Mouse (Mus musculus) ovary, postnatal 10 days (tissue): ENCODE results near the gene Gmnn.
"Not testable (repeated sequence)": the region's sequence is repeated elsewhere in the genome, so short reads cannot be mapped to it uniquely, and the experiment has no call there.

Experiments used
- DNase-seq: peaks from one replicate; pipeline ENCODE4 v3.0.0; 2022; ENCODE audit warnings: low spot score

Gene Gmnn

DNA sequence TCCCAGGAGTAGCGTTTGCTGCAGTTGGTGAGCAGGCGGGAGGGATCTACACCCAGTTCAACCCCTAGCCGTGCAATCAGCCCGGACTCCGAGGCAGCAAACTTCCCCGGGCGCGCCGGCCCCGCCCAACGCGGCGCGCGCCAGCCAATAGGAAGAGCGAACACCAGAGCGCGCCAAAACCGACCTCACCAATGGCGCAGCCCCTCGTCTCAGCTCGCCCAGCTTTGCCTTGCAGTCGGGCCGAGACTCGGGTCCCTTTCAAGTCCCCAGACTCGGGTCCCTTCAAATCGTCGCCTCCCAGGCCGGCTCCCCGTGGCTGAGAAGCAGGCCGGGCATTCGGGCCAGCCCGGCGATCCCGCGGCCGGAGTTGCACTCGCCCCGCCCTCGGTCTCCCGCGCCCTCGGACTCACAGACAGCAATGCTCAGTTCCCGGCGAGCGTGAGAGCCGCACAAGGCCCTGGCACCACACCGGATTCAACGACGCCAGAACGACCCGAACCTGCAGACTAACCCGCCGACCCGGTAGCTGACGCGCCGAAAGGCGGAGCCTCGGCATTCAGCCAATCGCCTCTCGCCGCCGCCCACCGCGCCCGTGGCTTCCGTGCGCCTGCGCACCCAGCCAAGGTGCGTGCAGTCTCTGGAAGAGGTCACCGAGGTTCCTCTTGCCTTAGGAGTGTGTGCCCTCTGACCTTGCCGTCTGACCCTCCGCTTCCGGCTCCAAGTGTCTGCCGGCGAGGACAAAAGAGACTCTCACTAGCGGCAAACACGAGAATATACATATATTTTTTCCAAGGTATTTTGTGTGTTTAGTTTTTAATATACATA lies at the start of gene Gmnn:
TSS of gene Gmnn (minus strand) at position 521 of the 825 bp plus-strand sequence.
- DNase-seq = peak; percentile 62

DNA sequence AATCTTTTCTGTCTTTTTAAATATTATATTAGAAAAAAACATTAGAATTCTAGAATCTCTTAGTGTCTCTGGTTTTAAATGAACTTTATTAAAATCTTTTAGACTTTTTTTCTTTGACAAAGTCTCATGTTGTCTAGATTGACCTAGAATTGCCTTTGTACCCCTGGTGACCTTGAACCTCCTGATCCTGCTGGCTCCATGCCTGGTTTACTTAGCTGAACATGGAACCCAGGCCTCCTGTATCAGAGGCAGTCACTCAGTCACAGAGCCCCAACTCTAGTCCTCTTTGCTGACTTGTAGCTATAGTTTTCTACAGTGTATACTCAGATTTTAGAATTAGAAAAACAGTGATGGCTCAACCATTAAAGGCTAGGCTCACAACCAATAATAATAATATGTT lies 44.4 kb upstream of the Gmnn start:
- no peak for DNase-seq

DNA sequence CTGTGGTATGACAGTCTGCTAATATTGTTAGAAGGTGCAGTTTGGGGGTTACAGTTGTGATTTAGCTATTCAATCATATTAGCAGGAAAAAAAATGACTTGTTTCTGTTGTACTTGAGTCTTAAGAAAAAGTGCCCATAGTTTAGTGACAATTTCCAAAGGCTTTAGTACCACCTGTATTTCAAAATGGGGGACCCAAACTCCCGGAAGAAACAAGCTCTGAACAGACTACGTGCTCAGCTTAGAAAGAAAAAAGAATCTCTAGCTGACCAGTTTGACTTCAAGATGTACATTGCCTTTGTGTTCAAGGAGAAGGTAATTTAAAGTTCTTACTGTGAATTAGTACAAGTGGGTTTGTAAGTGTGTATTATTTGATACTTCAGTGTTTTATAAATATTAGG lies 41.5 kb upstream of the Gmnn start:
- DNase-seq = no peak

DNA sequence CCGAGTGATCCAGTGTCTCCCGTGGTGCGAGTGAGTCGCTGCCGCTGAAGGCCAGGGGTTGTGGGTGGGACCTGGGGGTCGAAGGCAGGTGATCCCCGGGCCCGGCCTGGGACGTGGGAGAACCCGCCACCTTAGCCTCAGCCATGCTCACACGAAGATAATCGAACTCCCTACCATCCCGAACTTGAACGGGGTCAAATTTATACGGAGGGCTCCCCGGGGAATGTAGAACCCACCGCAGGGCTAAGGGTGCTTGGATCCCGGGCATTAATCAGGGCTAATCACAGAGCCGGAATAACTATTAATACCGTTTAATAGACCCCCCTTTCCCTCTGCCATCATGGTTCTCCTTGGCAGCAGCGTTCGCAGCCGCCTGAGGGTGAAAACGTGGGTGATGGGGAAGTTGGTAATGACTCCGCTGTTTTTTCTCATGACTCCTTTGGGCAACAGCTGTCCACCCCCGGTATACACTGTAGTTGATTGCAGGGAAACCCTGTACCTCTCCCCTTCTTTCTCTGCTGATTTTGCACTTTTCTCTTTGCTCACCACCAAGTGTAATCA lies 40.5 kb upstream of the Gmnn start:
- DNase-seq = peak; percentile 8

DNA sequence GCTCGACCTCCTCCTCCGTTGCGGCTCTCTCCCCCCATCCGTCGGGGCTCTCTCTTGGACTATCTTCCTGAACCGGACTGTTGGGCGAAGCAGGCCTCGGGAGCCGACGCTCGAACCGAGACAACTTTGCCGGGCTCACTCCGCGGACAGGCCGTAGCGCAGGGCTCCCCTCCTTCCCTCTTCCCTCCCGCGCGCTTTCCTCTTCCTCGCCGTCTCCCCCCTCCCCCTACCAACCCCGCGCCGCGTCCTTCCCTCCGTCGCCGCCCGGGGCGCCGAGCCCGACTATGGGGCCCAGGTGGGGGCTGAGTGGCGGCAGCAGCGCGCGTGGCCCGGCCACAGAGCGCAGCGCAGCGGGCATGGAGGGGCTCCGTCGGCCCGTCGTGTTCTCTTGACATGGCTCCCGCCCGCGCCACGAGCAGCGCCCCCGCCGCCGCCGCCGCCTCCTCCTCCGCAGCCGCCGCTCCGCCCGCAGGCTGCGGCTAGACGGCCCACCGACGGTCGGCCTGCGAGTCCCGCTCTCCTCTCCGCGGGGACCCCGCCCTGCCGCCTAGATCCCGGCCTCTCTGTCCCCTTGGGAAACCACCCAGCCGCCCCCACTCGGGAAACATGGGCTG lies 39.7 kb upstream of the Gmnn start, which contains the start of gene BC005537:
TSS of gene BC005537 (plus strand) at position 350 of the 614 bp plus-strand sequence.
- DNase-seq = peak; percentile 26

DNA sequence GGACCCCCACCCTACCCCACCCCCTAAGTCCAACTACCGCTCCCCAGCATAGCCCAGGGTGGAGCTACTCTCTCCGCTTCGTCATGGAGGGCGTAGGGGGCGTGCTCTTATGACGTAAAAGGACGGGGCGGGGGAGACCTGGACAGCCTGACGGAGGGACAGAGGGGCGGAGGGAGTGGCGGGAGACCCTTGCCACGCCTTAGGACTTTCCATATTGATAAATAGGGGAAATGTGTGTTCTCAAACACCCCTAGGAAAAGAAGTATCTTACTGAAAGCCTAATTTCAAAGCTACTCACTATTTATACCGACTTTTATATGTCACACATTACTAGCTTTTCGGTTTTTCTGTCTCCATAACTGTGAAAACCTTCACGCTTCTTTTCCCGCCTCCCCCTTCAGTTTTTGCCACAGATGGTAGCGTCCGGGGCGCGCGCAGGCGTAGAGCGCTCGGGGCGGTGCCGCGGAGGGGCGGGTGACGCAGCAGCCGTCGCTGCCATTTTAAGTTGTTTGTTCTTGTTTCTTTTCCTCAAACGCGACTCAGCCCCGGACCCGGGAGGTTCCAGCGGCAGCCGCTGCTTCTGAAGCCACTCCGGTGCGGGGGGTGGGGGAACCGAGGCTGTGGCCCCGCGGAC lies 39.1 kb upstream of the Gmnn start:
- DNase-seq = peak; percentile 97

DNA sequence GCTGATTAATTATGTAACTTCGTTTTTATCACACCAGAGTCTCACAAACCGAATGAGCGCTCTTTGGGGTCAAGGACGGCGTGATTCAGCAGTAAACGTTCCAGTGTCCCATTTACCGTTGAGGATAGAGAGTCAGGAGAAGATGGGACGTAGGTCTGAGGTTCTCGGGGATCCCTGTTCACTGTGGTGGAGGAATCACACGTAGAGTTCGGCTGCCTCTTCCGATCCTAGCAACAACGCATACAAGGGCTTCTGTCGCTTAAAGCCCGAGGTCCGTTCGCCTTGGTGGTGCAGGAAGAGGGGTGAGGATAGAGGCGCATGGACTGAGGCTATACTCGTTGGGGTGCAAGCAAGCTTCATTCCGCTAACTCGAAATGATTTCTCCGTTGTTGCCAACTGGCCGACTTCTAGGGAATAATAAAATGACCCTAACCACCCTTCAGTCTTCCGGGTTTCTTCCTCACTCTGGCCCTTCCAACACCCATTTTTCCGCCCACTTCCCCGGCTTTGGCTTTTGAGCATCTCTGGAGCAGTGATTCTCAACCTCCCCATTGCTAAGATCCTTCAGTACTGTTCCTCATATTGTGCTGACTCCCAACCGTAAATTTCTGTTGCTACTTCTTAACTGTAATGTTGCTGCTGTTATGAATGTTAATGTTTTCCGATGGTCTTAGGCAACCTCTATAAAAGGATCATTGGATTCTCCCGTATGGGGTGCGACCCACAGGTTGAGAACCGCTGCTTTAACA lies 38.4 kb upstream of the Gmnn start:
- peak; percentile 23 for DNase-seq

DNA sequence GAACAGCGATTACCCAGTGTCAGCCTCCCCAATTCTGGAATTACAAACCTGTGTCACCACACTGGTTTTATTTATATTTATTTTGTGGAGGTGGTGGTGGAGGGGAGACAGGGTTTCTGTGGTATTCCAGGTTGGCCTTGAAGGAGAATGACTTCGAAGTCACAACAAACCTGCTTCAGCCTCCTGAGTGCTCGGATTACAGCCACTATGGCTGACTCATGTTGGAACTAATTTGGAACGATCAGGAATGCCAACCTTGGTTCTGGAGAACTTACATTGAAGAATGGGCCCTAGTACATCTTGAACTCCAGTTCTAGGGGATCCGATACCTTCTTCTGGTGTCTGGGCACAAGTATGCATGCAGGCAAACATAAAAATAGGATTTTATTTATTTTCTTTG lies 37.7 kb upstream of the Gmnn start:
- DNase-seq = no peak

DNA sequence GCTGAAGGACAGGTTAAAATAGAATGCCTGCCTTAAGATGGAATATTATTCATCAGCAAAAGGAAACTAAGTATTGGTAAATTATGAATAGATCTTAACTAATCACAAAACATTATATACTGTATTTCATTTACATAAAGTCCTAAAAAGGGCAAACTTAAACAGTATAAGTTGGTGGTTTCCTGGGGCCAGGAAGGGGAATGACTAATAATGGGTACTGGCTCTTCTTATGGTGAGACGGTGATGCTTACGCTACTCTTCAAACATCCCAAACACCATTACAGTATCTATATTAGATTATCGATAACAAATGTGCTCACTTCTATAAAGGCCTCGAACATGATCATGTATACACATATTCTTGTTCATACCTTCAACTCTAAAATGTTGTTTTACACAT lies 37.0 kb upstream of the Gmnn start:
- DNase-seq = no peak

DNA sequence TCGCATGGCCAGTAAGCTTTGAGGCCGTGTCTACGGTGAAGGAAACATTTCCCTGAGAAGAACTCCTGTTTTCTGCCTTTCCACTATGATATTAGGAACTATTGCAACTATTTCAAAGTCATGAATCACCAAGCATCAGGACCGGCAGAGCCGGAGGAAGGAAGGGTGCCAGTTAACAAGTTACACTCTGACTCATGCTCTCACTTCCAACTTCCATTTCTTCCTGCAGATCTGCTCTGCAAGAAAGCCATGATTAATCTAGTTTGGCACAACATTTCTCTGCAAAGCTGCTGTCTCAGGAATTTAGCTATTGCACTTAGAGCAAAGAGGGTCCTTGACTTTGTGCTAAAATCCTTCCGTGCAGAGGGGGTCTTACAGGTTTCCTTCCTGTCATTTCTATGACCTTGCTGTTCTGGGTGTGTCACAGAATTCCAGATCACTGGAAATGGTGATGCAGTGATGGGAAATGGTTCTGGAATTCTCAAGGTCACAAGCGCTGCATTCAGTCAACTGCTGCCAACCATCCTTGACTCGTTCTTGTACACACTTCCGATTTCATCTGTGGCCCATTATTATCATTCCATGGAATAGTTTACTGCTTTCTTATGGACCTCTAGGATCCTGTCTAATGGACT lies 30.8 kb upstream of the Gmnn start:
- no peak for DNase-seq

DNA sequence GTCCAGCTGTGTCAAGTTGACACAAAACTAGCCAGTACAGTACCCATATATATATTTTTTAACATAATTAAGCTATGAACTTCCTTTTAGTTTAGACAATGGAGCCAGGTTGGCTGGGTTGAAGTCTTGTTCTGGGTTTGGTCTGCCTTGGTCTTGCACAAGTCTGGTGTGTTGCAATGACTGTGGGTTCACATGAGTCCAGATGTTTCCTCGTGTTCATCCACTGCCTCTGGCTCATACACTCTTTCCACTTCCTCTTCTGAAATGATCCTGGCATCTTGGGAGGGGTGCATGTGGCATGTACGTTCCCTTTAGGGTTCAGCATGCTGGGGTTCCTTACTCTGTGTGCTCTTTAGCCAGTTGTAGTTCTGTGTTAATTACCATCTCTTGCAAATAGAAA lies 29.6 kb upstream of the Gmnn start:
- no peak for DNase-seq

DNA sequence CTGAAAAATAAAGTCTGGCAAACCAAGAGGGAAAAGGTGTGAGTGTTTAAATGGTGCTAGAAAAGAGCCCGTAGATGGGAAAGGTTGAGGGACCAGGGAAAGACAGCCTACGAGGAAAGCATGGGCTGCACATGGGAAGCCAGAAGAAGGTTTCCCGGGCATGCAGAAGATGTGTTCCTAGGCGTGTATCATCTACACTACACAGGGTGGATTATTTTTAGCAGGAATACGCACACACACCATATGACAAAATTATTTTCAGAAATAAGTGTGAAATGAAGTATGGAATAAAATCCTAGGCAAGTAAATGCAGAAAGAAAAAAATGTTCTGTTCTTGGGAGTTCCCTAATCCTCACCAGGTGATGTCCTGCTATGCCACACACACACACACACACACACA lies 25.8 kb upstream of the Gmnn start:
- no peak for DNase-seq

DNA sequence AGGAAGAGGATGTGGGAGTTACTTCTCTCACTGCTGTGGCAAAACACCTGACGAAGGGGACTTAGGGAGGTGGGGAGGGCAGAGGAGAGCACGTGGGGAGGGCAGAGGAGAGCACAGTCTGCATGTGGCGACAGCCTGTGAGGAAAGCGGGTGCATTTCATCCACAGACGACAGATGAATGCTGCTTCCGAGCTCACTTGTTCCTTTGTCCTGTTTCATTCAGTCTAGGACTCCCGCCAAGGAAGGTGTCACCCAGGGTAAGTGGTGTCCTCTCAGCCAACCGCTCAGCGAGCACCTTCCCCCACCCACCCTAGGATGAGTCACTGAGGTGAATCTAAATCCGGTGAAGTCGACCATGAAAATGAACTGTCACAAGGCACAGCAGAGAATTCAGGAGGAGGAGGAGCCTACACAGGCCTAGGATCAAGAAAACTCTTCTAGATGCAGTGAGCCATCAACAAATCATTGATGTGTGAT lies 24.3 kb upstream of the Gmnn start:
- no peak for DNase-seq

DNA sequence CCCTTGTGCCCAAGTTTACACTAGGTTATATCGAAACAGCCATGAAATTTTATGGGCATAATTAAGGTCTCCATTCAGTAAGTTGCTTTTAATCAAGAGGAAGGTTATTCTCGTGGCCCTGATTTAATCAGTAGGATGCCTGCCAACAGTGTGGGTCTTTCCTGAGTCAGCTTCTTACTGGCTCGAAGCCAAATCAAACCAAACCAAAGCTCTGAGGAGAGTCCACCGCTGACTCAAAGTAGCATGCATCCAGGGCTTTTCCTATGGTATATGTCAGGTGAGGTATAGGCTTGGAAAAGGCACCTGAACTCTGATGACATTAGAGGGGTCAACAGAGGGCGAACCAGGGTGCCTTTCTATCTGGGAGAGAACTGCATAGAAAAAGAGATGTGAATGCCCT lies 20.2 kb upstream of the Gmnn start:
- no peak for DNase-seq

DNA sequence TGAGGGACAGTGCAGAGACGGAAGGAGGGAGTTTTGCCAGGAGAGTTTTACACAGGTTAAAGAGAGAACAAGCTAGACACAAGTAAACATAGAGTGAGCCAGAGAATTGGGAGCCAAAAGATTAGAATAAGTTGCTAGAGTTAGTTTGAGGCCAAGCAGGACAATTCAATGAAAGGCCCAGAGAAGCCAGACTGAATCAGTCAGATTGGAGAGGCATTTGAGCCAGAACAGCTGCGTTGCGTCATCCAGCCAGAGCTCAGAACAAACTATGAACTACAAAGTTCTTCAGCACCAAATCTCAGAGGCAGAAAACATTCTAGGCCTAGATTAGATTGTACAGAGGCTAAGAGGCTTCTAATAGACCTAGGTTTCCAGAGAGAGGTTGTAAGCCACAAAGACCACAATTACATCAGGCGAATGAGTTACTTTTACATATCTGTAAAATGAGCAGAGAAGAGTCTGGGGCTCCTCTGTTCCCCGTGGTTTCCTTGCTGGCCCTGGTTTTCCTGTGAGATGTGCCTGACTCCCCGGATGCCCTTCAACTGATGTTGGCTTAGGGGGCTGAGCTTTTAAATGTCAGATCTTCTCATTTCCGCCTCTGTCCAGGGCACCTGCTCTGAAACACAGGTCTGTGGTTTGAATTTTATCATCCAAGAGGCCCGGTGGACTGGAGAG lies 17.1 kb upstream of the Gmnn start:
- no peak for DNase-seq

DNA sequence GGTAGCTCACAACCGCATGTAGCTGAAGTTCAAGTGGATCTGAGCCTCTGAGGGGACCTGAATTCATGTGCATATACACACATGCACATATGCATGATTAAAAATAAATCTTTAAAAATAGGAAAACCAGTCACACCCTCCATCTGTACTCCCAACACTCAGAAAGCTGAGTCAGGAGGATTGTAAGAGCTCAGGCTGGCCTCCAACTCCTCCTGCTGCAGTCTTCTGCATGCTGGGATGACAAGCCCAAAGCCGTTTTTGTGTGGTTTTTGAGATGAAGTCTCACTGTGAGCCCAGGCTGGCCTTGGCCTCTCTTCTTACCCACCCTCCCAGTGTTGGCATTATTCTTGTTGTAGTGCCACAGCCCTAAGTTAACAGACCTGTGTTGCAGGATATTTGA lies 16.3 kb upstream of the Gmnn start:
- DNase-seq = no peak

DNA sequence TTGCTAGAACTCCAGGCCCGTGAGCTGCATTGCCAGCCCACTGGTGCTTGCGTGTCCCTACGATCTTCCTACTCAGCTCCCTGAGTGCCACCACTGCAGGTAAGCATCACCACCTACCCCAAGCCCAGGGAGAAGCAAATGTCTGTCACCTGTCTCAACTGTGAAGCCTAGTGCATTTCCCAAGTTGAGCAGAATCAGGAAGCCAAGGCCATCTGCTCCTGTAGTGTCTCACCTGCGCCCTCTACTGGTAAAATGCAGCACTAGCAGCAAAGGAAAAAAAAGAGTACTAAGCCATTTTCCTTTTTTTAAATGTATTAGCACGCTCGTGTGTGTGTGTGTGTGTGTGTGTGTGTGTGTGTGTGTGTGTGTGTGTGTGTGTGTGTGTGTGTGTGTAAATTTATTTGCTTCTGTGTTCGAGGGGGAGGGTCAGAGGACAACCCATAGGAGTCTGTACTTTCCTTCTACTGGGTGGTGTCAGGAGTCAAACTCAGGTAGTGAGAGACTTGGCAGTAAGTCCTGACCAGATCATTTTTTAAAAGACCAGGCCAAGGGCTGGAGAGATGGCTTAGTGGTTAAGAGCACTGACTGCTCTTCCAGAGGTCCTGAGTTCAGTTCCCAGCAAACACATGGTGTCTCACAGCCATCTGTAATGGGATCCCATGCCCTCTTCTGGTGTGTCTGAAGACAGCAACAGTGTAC lies 14.6 kb upstream of the Gmnn start:
- DNase-seq = no peak

DNA sequence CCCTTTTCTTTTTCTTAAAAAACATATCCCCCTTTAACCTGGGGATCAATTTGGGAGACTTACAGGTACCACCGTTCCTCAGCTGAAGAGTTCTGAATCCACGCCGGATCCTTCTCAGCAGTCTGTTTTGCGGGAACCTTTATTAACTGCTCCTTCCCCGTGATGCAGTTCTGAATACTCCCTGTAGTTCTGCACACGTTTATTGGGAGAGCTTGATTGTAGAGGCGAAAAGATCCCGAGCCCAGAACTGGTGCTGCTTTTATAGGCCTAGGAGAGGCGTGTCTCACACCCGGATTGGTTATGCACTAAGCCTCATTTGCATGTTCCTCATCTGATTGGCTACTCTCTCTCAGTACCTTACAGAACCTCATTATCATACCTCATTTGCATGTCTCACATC lies 9.8 kb upstream of the Gmnn start:
- DNase-seq = not testable (repeated sequence)

DNA sequence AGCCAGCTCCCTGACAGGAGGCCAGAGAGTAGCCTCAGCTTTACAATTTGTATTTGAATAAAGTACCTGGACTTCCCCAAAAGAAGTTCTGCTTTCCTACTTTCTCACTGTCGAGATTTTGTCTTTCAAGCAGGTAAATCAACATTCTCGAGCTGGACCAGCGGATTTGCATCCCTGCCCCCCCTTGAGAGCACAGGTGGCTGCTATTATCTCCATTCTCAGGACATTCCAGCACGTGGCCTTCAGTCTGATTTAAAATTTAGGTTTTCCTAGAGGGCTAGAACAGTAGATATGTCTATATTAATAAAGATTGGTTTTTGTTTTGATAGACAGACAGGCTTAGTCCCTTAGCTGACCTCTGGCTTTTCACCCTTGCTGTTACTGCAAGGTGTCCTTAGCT lies 6.1 kb upstream of the Gmnn start:
- DNase-seq = not testable (repeated sequence)

DNA sequence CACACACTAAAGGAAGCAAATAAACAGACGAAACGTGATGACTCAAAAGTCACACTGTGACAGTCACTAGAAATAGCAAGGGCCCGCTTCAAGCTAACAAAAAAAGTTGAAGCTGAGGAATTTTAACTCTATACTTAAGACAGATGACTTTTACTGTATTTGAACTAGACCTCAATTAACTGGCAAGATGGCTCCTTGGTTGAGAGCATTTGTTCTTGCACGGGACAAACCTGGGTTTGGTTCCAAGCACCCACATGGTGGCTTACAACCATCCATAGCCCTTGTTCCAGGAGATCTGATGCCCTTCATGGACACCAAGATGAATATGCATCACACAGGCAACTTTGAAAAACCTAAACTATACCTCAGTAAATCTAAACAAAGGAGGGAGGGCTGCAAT lies 531 bp upstream of the Gmnn start:
- DNase-seq = no peak

DNA sequence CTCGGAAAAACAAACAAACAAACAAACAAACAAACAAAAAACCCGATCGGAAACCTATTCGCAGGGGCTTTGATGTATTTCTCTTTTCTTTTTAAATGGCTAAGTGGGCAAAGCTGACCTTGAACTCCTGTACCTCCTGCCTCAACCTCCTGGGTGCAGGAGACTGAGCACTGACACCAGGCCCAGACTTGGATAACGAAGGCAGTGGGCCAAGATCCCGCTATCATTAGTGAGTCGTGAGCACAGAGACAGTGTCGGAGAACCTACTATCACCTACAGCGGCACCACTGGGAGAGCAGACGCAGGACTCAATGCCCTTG lies 680 bp downstream of the Gmnn start:
- DNase-seq = no peak
